Mouse (Mus musculus): ENCODE data around the gene Kctd12.

DNA sequence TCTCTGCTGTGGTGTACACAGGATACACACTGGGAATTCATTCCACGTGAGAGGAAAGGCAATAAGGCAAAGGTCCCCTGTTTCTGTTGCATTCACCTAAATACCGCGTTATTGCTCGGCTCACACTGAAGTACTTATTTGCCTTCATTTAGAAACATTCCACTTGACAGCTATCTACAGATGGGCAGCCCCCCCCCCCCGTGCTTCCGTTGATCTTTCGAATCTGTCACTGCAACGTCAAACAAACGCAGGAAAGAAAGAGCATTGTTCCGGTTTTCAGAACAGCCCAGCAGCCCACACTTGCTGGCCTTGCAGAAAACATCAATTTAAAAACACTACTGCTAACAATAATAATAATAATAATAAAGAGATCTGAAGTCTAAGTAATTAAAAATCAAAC, 2.6 kb downstream of the Kctd12 start:
- TF ChIP-seq GATA1 (IDR thresholded peaks at IDR 0.05; ENCODE audit: borderline replicate concordance, low read length) (no peak), FLI1 (IDR thresholded peaks at IDR 0.05; ENCODE audit: low read length) (no peak)

Data from megakaryocyte, embryonic 14.5 days (primary cell).